Mouse (Mus musculus) liver, embryonic 18 days (tissue): Measurements from ENCODE around the gene Vps33a. TPM values are rescaled to one million over a fixed set of nuclear protein-coding genes. Genes with fewer than 3 reads are reported as not detected.

ENCODE experiments used
- polyA plus RNA-seq: library from polyadenylated mRNA; depleted of rRNA; stranded (reverse); fragments of >200 nt; gene quantifications from 2 replicates; pipeline ENCODE4 v1.2.3, GENCODE M21; 2012; rRNA removed

Gene Vps33a
- polyA plus RNA-seq: 8.3 and 8.8 TPM in 2 replicates

DNA sequence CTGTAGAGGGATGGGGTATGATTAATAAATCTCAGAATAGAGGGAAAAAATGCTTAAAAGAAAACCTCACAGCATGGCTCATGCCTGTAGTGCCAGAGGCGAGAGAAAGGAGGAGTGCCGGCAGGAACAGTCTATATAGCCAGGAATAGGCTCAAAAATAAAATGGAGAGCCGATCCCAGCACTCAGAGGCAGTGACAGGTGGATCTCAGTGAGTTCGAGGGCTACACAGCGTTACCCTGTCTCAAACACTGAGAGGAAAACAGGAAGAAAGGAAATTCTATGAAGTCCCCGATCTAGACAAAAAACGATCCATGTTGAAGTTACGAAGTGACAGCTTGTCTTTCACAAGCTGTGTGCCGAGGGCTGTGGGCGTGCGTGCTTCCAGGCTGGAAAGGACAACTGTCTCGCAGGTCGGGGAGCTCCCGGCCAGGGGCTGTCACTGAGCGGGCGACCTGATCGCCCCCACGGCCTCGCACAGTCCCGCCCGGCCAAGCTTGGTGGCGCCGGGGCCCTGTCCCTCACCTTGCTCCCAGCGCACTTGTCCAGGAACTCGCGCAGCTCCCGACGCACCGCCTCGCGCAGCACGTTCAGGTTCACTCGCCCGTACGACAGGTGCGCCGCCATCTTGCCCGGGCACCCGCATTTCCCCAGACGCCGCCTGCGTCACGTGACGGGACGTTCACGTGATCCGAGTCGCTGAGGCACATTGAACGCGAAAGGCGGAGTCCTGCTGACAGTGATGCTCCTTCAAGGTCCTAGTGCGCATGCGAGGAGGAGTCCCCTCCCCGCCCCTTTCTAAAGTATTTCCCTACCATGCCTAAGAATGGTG lies at the start of gene Vps33a:
Gene Vps33a, minus strand, starts transcription at position 682 of the 830 bp plus-strand sequence.

DNA sequence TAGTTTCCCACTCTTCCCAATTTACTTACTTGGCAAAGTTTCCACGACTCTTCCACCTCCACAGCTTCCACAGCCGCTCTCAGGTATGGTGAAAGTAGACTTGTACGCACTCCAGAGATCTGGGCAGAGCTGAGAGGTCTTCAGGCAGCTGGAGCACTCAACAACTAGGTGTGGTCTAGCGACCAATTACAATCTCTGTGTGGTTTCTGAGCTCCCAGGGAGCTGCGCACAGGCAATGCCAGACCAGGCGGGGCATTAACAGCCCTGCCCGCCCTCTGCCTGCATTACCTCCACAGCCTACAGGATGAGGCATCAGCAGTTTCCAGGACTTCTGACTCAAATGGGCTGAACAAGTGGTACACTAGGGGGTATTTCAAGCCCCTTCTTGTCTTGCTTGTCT lies 47.6 kb downstream of the Vps33a start, which contains the start of gene Gm49027:
Gene Gm49027, minus strand, starts transcription at position 208 of the 400 bp plus-strand sequence.

DNA sequence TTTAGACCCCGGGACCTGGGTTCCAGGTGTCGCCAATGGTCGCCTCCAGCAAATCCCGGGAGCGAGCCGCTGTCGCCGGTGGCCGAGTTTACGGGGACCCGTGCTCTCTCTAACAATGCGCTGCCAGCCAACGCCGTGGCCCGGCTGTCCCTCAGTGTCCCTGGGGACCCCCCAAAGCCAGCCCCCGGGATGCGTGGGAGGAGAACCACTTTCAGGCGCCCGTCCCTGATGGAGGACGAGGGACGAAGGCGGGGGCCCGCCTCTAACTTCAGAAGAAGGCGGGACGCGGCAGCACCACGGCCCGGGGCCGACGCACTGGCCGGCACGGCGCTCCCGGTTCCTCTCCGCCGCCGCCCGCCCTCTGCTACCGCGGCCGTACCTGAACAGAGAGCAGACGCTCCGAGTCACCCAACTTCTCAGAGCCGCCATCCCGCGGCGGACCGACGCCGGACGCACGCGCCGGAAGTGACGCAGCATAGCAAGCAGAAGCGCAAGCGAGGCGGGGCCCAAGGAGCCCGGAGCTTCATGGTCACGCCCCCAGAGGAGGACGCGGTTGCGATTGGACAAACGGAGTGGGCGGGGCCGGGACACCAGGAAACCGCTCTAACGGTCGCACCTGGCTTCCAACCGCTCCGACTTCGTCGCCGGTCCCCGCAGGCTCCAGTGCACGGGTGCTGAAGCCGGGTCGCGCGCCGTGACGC lies 49.0 kb downstream of the Vps33a start, which contains the start of gene Diablo:
Gene Diablo, minus strand, starts transcription at position 485 of the 701 bp plus-strand sequence.

DNA sequence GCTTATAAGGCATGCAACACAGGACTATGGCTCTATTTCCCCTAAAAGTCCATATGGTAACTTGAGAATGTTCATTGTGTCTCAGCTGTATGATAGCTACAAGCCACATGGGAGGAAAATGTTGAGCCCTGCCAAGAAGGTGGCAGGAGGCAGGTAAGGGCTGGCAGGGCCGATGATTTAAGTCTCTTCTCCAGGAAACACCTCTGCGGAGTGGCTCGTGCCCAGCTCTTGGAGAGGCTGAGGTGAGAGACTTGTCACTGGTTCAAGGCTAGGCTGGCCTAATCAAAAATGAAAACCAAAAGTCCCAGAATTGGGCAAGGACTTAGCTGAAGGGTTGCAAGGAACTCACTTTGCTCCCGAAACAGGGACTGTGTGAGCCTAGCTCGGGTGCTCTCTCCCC lies 62.7 kb downstream of the Vps33a start, which contains the start of gene B3gnt4:
Gene B3gnt4, plus strand, starts transcription at position 301 of the 400 bp plus-strand sequence.

DNA sequence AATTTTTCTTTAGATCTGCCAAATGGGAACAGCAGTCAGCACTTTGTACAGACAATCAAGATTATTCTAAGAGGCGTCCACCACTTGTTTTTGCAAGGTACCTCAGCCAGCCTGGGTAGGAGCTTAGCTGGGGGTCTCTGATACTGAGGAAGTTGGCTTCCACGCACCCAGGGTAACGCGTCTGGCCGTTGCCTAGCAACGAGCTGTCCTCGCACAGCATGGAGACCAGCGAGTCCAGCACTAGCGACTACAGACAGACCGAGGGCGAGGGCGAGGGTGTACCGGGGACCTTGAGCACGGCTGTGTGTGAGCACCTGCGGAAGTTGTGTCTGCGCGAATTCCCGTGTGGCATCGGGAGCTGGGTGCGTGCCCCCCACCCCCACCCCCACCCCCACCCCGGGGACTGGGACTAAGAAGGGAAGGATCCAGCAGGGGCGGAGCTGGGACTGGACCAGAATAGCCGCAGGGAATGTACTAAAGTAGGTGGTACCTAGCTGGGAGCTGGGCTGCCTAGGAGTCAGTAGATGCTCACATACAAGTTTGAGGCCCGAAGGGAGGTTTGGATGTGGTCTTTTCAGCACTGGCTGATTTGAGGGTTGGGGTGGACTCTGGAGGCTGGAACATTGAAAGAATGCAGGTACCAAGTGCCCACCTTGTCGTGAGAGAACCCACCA lies 83.6 kb downstream of the Vps33a start, which contains the start of the genes Lrrc43 and Il31:
Gene Lrrc43, plus strand, starts transcription at position 194 of the 674 bp plus-strand sequence.
Gene Il31, minus strand, starts transcription at position 378 of the 674 bp plus-strand sequence.

Other genes with a start within 250 kb of the Vps33a start
- gene Bcl7a, start 229.2 kb downstream of the Vps33a start, polyA plus RNA-seq: 5.2 and 5.3 TPM in 2 replicates
- gene Mlxip, start 178.2 kb downstream of the Vps33a start, polyA plus RNA-seq: 5.1 and 6.5 TPM in 2 replicates
- not detected in 2 replicates for gene Lrrc43, start 83.7 kb downstream of the Vps33a start, polyA plus RNA-seq
- gene Il31, start 83.5 kb downstream of the Vps33a start, polyA plus RNA-seq: not detected in 2 replicates
- not detected in 2 replicates for gene B3gnt4, start 62.6 kb downstream of the Vps33a start, polyA plus RNA-seq
- 26.2 and 27.8 TPM in 2 replicates for gene Diablo, start 48.9 kb downstream of the Vps33a start, polyA plus RNA-seq
- gene Gm49027, start 47.5 kb downstream of the Vps33a start, polyA plus RNA-seq: 0.30 and 0.37 TPM in 2 replicates
- gene Clip1, start 111.6 kb upstream of the Vps33a start, polyA plus RNA-seq: 6.1 and 6.7 TPM in 2 replicates
- 19.0 and 22.0 TPM in 2 replicates for gene Zcchc8, start 148.1 kb upstream of the Vps33a start, polyA plus RNA-seq
- gene Rsrc2, start 176.4 kb upstream of the Vps33a start, polyA plus RNA-seq: 32.0 and 33.3 TPM in 2 replicates
- gene Kntc1, start 176.7 kb upstream of the Vps33a start, polyA plus RNA-seq: 9.0 and 10.1 TPM in 2 replicates